Mouse (Mus musculus) ES-Bruce4 (cell line): Measurements from ENCODE around the gene Klf13. TPM values are rescaled to one million over a fixed set of nuclear protein-coding genes. Genes with fewer than 3 reads are reported as not detected.

ENCODE experiments used
- H3K27ac ChIP-seq: 2 replicates; pipeline ENCODE4 v1.5.1; 2012; ENCODE audit warnings: low read length, inconsistent platforms; ENCODE audit not compliant: insufficient read depth
- H3K27me3 ChIP-seq: 2 replicates; pipeline ENCODE4 v1.6.1; 2012; ENCODE audit warnings: mild to moderate bottlenecking, low read length, inconsistent platforms; ENCODE audit not compliant: control insufficient read depth, poor library complexity, insufficient read depth, severe bottlenecking
- H3K36me3 ChIP-seq: 2 replicates; pipeline ENCODE4 v1.6.1; 2012; ENCODE audit warnings: inconsistent platforms, mild to moderate bottlenecking, low read length, moderate library complexity; ENCODE audit not compliant: control insufficient read depth, poor library complexity, insufficient read depth, severe bottlenecking
- H3K4me1 ChIP-seq: one replicate; pipeline ENCODE4 v1.8.1; 2011; ENCODE audit warnings: low read length; ENCODE audit not compliant: control insufficient read depth, insufficient read depth
- H3K4me3 ChIP-seq: 2 replicates; pipeline ENCODE4 v1.5.1; 2011; ENCODE audit warnings: low read depth, mild to moderate bottlenecking, low read length
- H3K9ac ChIP-seq: 2 replicates; pipeline ENCODE4 v1.6.1; 2012; ENCODE audit warnings: low read depth, mild to moderate bottlenecking, inconsistent platforms; ENCODE audit not compliant: poor library complexity, severe bottlenecking
- H3K9me3 ChIP-seq: replicated peaks from 2 replicates; pipeline ENCODE4 v1.6.1; 2012; ENCODE audit warnings: mild to moderate bottlenecking, low read length, inconsistent platforms; ENCODE audit not compliant: control insufficient read depth, poor library complexity, insufficient read depth, severe bottlenecking
- CTCF ChIP-seq: IDR thresholded peaks from one replicate; pipeline ENCODE4 v1.8.1; 2011; ENCODE audit warnings: low read depth, low read length
- EP300 ChIP-seq: IDR thresholded peaks from 2 replicates; pipeline ENCODE4 v1.6.1; 2011; ENCODE audit warnings: low read depth, low read length; ENCODE audit not compliant: insufficient read depth
- POLR2A ChIP-seq: IDR thresholded peaks from one replicate; pipeline ENCODE4 v1.8.1; 2011; ENCODE audit warnings: low read length; ENCODE audit not compliant: insufficient read depth
- polyA plus RNA-seq: library from polyadenylated mRNA; stranded (reverse); fragments of >200 nt; gene quantifications from 2 replicates; pipeline ENCODE4 v1.2.4, GENCODE M21; 2011; ENCODE audit warnings: low read depth; ENCODE audit not compliant: missing spikeins, insufficient read depth, insufficient read length

Gene Klf13
- polyA plus RNA-seq, 1 experiment, result 36.5 TPM

- no peak overlapping the region for H3K4me3 ChIP-seq
- no peaks in the 10 kb centered on the region for H3K27me3 ChIP-seq
- TF ChIP-seq CTCF (no peak), POLR2A (no peak), EP300 (no peak)
- H3K27ac ChIP-seq, result no peak overlapping the region
- no peaks in the 10 kb centered on the region for H3K36me3 ChIP-seq
- H3K9ac ChIP-seq, result no peak overlapping the region
- peaks cover 12% of the 10 kb centered on the region for H3K4me1 ChIP-seq
- no peaks in the 10 kb centered on the region for H3K9me3 ChIP-seq
These were observed 13.8 kb downstream of the Klf13 start for GRCm38 (mm10) chr7:63924747-63925412.

- no peak overlapping the region for H3K9ac ChIP-seq
- peaks cover 14% of the 10 kb centered on the region for H3K4me1 ChIP-seq
- H3K36me3 ChIP-seq, result no peaks in the 10 kb centered on the region
- no peak overlapping the region for H3K27ac ChIP-seq
- no peak overlapping the region for H3K4me3 ChIP-seq
- H3K27me3 ChIP-seq, result no peaks in the 10 kb centered on the region
- TF ChIP-seq EP300, result no peak
- TF ChIP-seq CTCF, result no peak
- no peak for TF ChIP-seq POLR2A
- H3K9me3 ChIP-seq, result no peaks in the 10 kb centered on the region
These were observed 14.6 kb downstream of the Klf13 start for GRCm38 (mm10) chr7:63924151-63924550.

- H3K9ac ChIP-seq, result no peak overlapping the region
- H3K4me3 ChIP-seq, result no peak overlapping the region
- H3K4me1 ChIP-seq, result peaks cover 17% of the 10 kb centered on the region
- TF ChIP-seq CTCF (no peak), EP300 (no peak), POLR2A (no peak)
- H3K27ac ChIP-seq, result no peak overlapping the region
- no peaks in the 10 kb centered on the region for H3K27me3 ChIP-seq
- H3K9me3 ChIP-seq, result no peaks in the 10 kb centered on the region
- H3K36me3 ChIP-seq, result no peaks in the 10 kb centered on the region
These were observed 15.7 kb downstream of the Klf13 start for GRCm38 (mm10) chr7:63922975-63923374.

GRCm38 (mm10) chr7:63922571-63922970 is 16.1 kb downstream of the Klf13 start:
- Histone ChIP-seq H3K27ac (no peak overlapping the region), H3K36me3 (no peaks in the 10 kb centered on the region), H3K4me3 (no peak overlapping the region), H3K4me1 (peaks cover 17% of the 10 kb centered on the region), H3K9me3 (no peaks in the 10 kb centered on the region), H3K27me3 (no peaks in the 10 kb centered on the region), H3K9ac (no peak overlapping the region)
- no peak for TF ChIP-seq POLR2A
- TF ChIP-seq CTCF, result no peak
- no peak for TF ChIP-seq EP300

GRCm38 (mm10) chr7:63921909-63922562 is 16.7 kb downstream of the Klf13 start:
- Histone ChIP-seq H3K9me3 (no peaks in the 10 kb centered on the region), H3K4me1 (peaks cover 13% of the 10 kb centered on the region), H3K36me3 (no peaks in the 10 kb centered on the region), H3K4me3 (no peak overlapping the region), H3K9ac (no peak overlapping the region), H3K27me3 (no peaks in the 10 kb centered on the region), H3K27ac (no peak overlapping the region)
- no peak for TF ChIP-seq CTCF
- TF ChIP-seq EP300, result no peak
- no peak for TF ChIP-seq POLR2A
